Mouse (Mus musculus) left cerebral cortex, adult 8-10 months (tissue): ENCODE measurements at regions not wholly inside any gene's neighbourhood (a gene's known extent, or its start where the extent isn't known, plus 50 kb on each side); places are given as distances from the start of the nearest gene placed in this dataset.

Source experiments
- DNase-seq, 2 experiments: peaks; one replicate each; pipeline ENCODE4 v3.0.0; 2022; ENCODE audit warnings: low spot score in 2 of 2

DNA sequence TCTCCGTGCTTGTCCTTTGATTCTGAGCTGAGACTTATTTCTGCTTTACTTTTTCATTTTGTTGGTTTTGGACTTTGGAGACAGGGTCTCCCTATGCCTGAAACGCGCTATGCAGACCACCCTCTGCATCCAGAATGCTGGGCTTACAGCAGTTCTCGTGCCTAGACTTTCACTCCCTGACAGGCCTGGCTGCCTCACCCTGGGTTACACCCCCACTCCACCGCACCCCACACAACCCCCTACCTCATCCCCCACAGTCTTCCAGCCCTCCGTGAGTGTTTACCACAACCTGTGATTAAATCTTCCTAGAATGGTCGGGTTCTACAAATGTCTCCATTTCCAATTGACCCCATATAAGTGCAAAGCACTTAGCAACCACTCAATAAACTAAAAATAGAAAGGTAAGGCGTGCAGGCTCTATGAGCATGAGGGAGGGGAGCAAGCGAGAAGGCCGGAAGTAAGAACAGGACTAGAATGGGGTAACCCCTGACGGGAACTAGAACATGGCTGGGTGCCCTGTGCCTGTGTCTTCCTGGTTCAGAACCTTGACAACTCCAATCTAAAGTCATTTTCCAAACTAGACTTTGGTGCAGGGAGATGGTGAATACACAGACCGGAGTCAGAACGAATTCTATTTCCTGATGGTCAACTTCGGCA, 131.2 kb upstream of the Lef1 start:
- DNase-seq = no peak

- DNase-seq = no peak
Measured at GRCm38 (mm10) chr3:130977921-130978700, 132.2 kb upstream of the Lef1 start.

DNA sequence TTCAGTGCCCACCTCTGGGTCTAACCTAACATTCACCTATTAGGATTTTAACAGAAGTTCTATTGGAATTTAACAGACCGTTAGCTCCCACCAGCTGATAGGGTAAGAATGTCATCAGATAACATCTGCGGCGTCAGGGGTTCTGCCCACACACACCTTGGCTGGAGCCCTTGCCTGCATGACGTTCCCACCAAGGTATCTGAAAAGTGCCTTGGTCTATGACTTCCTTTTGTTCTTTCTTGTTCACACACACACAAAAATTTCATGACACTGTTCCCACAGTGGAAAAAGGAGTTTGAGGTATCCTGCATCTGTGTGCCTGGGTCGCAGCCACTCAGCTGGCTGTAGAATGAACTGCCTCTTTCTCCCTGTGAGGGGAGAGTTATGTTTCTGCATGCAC, 134.1 kb upstream of the Lef1 start:
- no peak for DNase-seq

DNA sequence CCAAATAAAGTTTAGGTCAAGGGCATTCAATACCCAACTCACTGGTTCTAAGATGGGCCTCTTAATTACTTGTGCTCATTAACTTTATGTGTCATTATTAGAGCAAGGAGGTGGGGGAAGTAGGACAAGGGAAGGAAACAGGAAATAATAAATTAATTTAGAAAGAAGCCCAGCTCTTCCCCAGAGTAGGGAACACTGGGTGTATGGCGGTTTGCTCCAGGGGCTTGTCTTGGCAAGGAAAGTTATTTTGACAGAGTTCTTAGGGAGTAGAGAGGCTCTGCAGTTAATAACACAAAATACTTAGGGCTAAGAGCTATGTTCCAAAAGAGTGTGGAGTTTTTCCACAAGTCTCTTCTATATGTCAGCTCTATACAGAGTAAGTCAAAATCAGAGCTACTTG, 135.0 kb upstream of the Lef1 start:
- DNase-seq = no peak

- no peak for DNase-seq
Measured at GRCm38 (mm10) chr3:130972126-130972525, 138.1 kb upstream of the Lef1 start.

DNA sequence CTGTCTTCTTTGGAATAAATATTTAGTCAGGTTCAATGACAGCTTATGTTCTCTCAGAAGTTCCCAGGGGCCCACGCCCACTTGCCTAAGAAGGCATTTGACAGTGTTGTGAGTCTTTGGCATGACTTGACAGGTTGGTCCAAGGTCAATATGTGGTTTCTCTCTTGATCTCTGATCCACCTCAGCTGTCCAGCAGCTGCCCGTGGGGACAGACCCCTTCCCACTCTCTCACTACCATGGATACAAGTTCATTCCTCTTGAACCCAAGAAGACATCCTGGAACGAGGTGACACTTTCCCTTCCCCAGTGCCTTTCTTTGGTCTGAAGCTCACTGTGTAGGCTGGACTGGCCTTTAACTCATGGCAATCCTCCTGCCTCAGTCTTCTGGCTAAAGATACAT, 145.0 kb upstream of the Lef1 start:
- no peak for DNase-seq

DNA sequence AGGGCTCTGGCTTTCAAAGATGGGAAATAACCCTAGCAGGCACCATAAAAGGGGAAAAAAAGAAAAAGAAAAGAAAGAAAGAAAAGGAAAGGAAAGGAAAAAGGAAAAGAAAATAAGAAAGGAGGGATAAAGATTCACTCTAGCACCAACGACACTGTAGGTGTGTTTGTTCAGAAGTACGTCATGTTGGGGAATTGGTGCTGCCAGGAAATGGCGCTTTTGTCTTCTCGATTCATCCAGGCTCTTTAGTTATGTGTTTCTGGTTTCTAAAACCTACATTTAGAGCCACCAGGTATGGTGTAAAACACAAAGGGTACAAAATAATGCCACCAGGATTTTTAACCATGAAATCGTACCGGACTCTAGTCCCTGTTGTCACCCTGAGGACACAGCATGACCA, 146.2 kb upstream of the Lef1 start:
- no peak for DNase-seq

DNA sequence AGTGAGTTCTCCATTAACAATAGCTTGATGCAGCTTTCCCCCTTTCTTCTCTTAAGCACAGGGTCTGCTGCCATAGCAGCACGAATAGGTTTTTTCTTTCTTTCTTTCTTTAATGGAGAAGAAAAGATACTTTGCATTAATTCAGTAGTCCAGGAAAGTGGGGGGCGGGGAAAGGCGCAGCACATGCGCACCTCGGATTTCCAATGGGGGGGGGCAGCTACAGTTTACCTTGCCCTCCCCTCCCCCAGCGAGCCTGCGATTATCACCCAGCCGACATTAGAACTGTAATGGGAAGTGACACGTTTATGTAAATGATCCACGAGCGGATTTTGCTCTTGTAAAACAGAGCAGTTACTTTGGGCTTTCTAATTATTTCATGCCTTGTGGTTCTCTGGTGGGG, 146.6 kb upstream of the Lef1 start:
- DNase-seq = no peak

DNA sequence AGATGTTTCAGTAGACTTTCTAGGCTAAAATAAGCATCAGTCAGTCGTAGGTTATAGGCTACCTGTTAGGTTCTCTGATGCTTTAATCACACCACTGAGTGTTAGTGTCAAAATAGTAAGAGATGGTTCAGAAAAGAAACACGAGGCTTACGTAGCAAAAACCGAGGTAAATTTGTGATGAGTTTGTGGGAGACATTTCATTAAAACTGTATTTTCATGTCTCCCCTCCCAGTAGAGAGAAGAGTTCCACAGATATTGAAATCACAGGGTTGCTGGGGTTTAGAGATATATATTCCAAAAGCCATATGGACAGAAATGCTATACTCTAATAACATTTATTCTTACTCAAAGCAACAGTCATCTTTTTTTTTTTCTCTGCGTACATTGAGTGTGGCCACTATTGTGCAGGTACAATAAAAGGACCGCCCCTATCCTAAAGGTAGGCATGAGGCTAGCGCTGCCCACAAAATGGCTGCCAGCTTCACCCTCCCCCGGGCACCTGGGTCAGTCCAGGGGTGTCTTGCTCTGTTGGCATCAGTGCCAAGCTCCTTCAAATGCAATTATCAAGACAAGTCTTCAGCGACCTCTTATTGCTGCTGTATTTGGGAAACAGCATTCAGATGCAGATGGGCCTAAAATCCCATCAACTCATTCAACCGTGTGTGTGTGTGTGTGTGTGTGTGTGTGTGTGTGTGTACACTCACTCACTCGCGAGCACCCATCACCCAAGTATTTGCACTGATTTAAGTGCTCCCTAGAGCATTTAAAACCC, 147.4 kb upstream of the Lef1 start:
- no peak for DNase-seq

DNA sequence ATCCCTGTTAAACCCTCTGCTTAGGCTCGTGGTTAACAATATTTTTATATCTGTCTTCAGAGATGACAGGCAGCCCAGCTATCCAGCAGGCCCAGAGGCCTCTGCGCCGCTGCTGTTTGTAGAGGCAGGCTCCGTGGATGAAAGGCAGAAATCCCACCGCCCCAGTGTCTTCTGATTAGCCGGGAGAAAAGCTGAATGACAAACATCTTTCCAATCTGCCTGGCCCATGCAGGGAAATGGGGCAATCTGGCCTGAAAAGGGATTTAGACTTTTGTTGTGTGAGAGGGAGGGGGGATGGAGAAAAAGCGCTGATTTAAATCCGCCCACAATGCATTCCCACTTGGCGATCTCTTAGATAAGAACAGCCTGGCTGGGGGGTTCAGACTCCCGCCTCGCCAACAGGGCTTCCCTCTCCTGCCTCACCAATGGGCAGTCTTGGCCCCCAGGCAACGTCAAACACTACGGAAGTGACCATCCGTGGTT, 148.1 kb upstream of the Lef1 start:
- no peak for DNase-seq

- no peak for DNase-seq
Measured at GRCm38 (mm10) chr3:130961704-130962103, 148.6 kb upstream of the Lef1 start.

DNA sequence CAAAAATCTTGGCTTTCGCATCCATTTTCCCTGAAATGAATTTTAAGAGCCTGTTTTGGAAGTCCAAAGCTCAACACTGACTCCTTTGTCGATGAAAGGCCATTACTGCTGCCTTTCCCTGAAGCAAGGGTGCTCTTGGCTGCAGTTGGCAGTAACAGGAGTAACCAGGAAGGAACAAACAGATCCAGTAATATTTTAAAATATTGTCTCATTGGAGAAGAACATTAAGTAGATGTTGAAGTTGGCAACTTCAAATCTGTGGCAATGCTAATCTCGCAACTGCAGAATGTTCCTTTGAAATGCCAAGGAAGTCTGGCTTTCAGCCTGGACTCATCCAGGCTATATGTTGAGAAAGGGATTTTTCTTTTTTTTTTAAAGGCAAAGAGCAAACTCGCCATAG, 154.3 kb upstream of the Lef1 start:
- no peak for DNase-seq

- no peak for DNase-seq
Measured at GRCm38 (mm10) chr3:130951381-130951780, 158.9 kb upstream of the Lef1 start.

GRCm38 (mm10) chr3:130950872-130951271, 159.4 kb upstream of the Lef1 start:
- no peak for DNase-seq

DNA sequence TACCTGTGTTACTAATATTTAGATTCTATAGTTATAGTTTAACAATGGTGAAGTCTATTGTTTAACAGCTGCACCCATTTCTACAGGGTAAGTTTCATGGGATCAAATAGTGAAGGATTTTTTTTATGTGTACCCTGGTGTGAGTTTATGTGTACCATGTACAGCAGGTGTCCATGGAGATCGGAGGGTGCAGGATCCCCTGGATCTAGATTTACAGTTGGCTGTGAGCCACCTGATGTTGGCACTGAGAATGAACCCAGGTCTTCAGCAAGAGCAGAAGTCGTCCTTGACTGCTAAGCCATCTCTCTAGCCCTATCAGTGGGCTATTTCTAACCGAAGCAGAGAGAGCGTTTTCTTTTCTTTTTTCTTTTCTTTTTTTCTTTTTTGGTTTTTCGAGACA, 162.4 kb upstream of the Lef1 start:
- no peak for DNase-seq

GRCm38 (mm10) chr3:130947277-130947606, 163.0 kb upstream of the Lef1 start:
- DNase-seq = no peak

- no peak for DNase-seq
Measured at GRCm38 (mm10) chr3:130946576-130947276, 163.5 kb upstream of the Lef1 start.

DNA sequence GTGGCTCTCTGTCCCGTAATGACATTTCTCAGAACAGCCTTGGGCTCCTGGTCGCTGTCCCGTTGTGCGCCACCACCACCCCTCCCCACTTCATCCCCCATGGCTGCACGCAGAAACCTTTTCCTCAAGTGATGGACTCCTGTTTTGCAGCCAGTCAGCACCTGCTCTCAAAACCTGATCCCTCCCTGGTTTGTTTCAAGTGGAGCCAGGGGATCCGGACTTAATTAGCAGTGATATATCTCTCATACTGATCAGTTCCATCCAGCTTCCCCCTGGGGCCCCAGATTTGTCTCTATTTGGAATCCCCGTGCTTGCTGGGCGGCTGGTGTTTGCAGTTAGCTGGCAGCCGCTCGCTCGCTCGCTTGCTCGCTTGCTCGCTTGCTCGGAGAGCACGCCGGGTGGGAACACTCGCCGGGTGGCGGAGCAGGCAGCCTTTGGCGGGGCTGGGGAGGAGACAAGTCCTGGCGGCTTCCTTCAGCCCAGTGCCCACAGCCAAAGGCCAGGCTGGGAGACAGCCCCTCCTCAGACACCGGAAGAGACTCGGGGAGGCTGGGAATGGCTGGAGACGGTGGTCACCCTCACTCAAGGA, 164.3 kb upstream of the Lef1 start:
- DNase-seq = no peak

GRCm38 (mm10) chr3:130945396-130945795, 164.9 kb upstream of the Lef1 start:
- no peak for DNase-seq

DNA sequence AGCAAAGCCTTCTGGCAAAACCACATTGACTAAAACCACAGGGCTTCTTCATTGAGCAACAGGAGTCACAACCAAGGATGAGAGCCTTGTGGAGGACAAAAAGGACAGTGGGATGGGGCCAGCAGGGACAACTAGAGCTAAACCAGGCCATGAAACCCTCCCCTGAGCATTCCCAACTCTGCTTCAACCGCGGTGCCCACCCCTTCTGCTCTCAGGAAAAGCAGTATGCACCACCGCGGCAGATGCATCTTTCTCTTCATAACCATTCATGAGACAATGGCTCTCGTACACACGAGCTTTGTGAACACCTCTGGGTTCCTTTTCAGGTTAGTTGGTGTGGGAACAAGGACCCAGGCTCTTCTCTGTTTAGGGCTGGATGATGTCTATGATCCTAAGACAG, 166.0 kb upstream of the Lef1 start:
- DNase-seq = no peak

DNA sequence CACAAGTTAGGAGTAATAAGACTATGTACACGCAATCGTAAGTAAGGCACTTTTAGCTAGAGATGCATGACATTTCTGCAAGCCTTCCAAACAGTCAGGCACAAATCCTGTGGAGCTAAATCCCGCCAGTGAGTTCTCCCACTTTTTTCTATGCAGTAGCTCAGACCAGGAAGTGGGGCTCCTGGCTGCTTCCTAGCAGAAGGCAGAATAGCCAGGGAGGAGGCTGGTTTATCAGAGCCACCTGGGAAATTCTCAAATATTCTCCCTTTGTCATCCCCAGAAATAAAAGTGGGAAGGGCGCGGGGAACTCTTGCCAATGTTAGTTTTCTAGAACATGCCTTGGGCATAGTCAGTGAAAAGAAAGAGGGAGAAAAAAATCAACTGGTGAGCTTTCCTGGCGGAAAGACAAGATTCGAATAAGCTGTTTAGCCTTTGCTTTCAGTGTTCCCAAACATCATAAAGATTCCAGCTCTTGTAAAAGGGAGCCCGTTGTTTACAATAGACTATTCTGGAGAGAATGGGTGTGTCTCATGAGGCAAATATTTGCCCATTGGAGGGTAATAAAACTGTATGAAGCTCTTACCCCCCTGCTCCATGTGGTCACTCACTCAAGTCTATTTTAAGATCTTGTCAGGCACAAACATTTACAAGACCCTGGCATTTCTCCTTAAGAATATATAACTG, 167.2 kb upstream of the Lef1 start:
- no peak for DNase-seq
